7 mouse cellular contexts compared by ENCODE assay signal in the genomic region with DNA sequence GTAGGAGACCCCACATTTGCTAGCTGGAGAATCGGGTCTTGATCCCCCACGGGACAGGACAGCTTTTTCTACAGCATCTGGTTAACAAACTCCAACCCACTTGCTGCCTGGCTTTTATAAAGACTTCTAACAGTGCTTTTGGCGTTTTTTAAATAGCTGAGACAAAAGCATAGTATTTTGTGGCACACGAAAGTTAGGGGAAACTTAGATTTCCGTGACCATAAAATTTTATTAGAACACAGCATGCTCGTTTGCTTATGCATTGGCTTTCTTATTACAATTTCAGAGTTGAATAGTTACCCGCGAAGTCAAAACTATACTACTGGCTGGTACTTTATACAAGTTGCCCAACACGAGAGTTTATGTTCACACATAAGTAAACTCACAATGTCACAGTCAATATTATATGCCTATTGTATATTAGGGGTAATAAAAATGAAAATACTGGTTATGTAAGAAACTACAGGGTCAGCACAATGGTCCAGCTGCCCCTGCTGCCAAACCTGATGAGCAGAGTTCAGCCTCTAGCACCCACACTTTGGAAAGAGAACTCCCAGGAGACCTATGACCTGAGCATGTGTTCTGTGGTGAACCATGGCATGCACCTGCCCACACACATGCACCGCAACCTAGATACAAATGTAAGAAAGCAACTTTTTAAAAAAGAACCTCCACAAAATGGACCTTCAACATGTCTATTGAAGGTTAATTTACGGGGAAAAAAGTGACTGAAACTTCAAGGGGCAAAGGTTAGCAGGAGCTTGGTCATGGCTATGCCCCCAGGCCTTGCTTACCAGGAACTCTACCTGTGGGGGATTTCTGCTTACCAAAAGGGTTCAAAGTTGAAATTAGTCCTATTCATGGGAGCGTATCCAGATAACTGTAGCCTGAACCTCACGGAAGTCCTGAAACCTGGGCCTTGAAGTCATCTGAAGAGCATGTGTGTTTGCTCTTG. TPM values are rescaled to one million over a fixed set of nuclear protein-coding genes. Genes with fewer than 3 reads are reported as not detected.
DNase-seq lines count a peak whose midpoint lies in the region; ATAC-seq and TF ChIP-seq lines count a peak whose summit lies in the region.

No protein-coding gene starts in this region.

- no peaks in the 10 kb centered on the region for H3K27me3 ChIP-seq in E14TG2a.4 (ENCODE audit: insufficient read depth, low read length)
- H3K27me3 ChIP-seq in hindbrain, embryonic 14.5 days (ENCODE audit: control insufficient read depth, insufficient read depth, low read length) = no peaks in the 10 kb centered on the region
- no peaks in the 10 kb centered on the region for H3K27me3 ChIP-seq in liver, embryonic 15.5 days

- 66% methylated on average over 13 of the region's 13 CpGs for WGBS in hindbrain, embryonic 14.5 days
- WGBS in liver, embryonic 15.5 days (ENCODE audit: insufficient replicate concordance) = 48% methylated on average over 13 of the region's 13 CpGs

- no peaks in the 10 kb centered on the region for H3K9me3 ChIP-seq in E14TG2a.4 (ENCODE audit: low read length)
- no peaks in the 10 kb centered on the region for H3K9me3 ChIP-seq in hindbrain, embryonic 14.5 days (ENCODE audit: control insufficient read depth, low read length)
- no peaks in the 10 kb centered on the region for H3K9me3 ChIP-seq in liver, embryonic 15.5 days (replicated peaks)

- no peak overlapping the region for H3K27ac ChIP-seq in hindbrain, embryonic 14.5 days
- H3K27ac ChIP-seq in liver, embryonic 15.5 days (replicated peaks) = peak overlapping the region; percentile 39; the same call in 1 of the 2 replicates

- peak; percentile 35 to 38 for DNase-seq in B cell, adult 2 months
- DNase-seq in hindbrain, embryonic 14.5 days (ENCODE audit: low spot score) = no peak
- no peak for DNase-seq in left cerebral cortex, adult 9 months (ENCODE audit: low spot score in 2 of 2)
- no peak for DNase-seq in retina, embryonic 14.5 days (ENCODE audit: low spot score)
- no peak for DNase-seq in adrenal gland, postnatal 14 days

- ATAC-seq in hindbrain, embryonic 14.5 days (ENCODE audit: low FRiP score) = no peak
- ATAC-seq in liver, embryonic 15.5 days (ENCODE audit: insufficient read depth) = no peak

- peak overlapping the region; percentile 96 for H3K4me3 ChIP-seq in E14TG2a.4 (replicated peaks; ENCODE audit: low read length)
- peak overlapping the region; percentile 69 for H3K4me3 ChIP-seq in hindbrain, embryonic 14.5 days (replicated peaks; ENCODE audit: low read length)
- H3K4me3 ChIP-seq in liver, embryonic 15.5 days (replicated peaks) = peak overlapping the region; percentile 97

- H3K36me3 ChIP-seq in E14TG2a.4 (ENCODE audit: insufficient read depth, low read length) = no peaks in the 10 kb centered on the region
- H3K36me3 ChIP-seq in hindbrain, embryonic 14.5 days (replicated peaks; ENCODE audit: control insufficient read depth, insufficient read depth) = no peaks in the 10 kb centered on the region
- H3K36me3 ChIP-seq in liver, embryonic 15.5 days (replicated peaks) = no peaks in the 10 kb centered on the region

- peaks cover 40% of the 10 kb centered on the region for H3K4me1 ChIP-seq in E14TG2a.4 (replicated peaks; ENCODE audit: low read depth, low read length)
- peaks cover 11% of the 10 kb centered on the region; the same call in 1 of the 2 replicates for H3K4me1 ChIP-seq in hindbrain, embryonic 14.5 days (replicated peaks; ENCODE audit: control insufficient read depth, insufficient read depth, low read length)
- H3K4me1 ChIP-seq in liver, embryonic 15.5 days (replicated peaks) = peaks cover 39% of the 10 kb centered on the region

- H3K9ac ChIP-seq in hindbrain, embryonic 14.5 days = peak overlapping the region; percentile 63
- peak overlapping the region; percentile 59 for H3K9ac ChIP-seq in liver, embryonic 15.5 days

- TF ChIP-seq CTCF in E14TG2a.4 (conservative IDR thresholded peaks at IDR 0.05; ENCODE audit: low read length) = no peak

- H3K4me2 ChIP-seq in hindbrain, embryonic 14.5 days (replicated peaks) = peak overlapping the region; percentile 95
- H3K4me2 ChIP-seq in liver, embryonic 15.5 days = peak overlapping the region; percentile 93

RNA-seq across cellular contexts. Expression of a gene that starts 0.8 kb away (rescaled TPM):
- 6.2 and 6.6 TPM in 2 replicates for polyA plus RNA-seq in hindbrain, embryonic 14.5 days (2014; fragmentation: Nextera tagmentation; extraction: Ambion mirVana)
- polyA plus RNA-seq in liver, embryonic 15.5 days (2015; fragmentation: Nextera tagmentation; extraction: Ambion mirVana) = 5.5 and 5.9 TPM in 2 replicates
- 8.8 and 13.6 TPM in 2 replicates for total RNA-seq in adrenal gland, postnatal 14 days (2021)

RNA-seq across cellular contexts. Expression of a gene that starts 0.9 kb away (rescaled TPM):
- 51.8 and 54.3 TPM in 2 replicates for polyA plus RNA-seq in hindbrain, embryonic 14.5 days (2014; fragmentation: Nextera tagmentation; extraction: Ambion mirVana)
- 64.6 and 66.5 TPM in 2 replicates for polyA plus RNA-seq in liver, embryonic 15.5 days (2015; fragmentation: Nextera tagmentation; extraction: Ambion mirVana)
- total RNA-seq in adrenal gland, postnatal 14 days (2021) = 100 and 106 TPM in 2 replicates

RNA-seq across cellular contexts. Expression of a gene that starts 38.1 kb away (rescaled TPM):
- 15.4 and 16.1 TPM in 2 replicates for polyA plus RNA-seq in hindbrain, embryonic 14.5 days (2014; fragmentation: Nextera tagmentation; extraction: Ambion mirVana)
- 14.7 and 16.8 TPM in 2 replicates for polyA plus RNA-seq in liver, embryonic 15.5 days (2015; fragmentation: Nextera tagmentation; extraction: Ambion mirVana)
- total RNA-seq in adrenal gland, postnatal 14 days (2021) = 23.5 and 27.8 TPM in 2 replicates

Comparison
In these comparisons a context has a peak if more than half of its experiments do, and no peak if none do; other contexts are left out.
1. DNase-seq: peak in B cell, adult 2 months (2 of 2); none in hindbrain, embryonic 14.5 days (single experiment), left cerebral cortex, adult 9 months (0 of 2), retina, embryonic 14.5 days (single experiment) and adrenal gland, postnatal 14 days (single experiment).
2. Peak in every context shown above with its lines, with median percentiles within 50 percentile points of each other: H3K4me3 ChIP-seq.